Mouse (Mus musculus) midbrain, embryonic 15.5 days (tissue): ENCODE results near the gene C2. TPM values are rescaled to one million over a fixed set of nuclear protein-coding genes. Genes with fewer than 3 reads are reported as not detected.
A peak's percentile ranks its signal among the peaks of the same experiment; 100 is the strongest.

ENCODE experiments used
- ATAC-seq: fragments of 200-750 bp; cut with Nextera tagmentation; replicated peaks from 2 replicates; pipeline ENCODE4 v1.8.0; 2017; ENCODE audit warnings: moderate TSS enrichment
- H3K27ac ChIP-seq: fragments of 300-500 bp; sonication (generic); 2 replicates; pipeline ENCODE4 v1.5.1; 2015; ENCODE audit warnings: mild to moderate bottlenecking, inconsistent platforms
- H3K27me3 ChIP-seq: fragments of 300-500 bp; sonication (generic); replicated peaks from 2 replicates; pipeline ENCODE4 v1.6.1; 2015; ENCODE audit warnings: inconsistent platforms
- H3K36me3 ChIP-seq: fragments of 300-500 bp; sonication (generic); replicated peaks from 2 replicates; pipeline ENCODE4 v1.6.1; 2015; ENCODE audit warnings: inconsistent platforms
- H3K4me1 ChIP-seq: fragments of 300-500 bp; sonication (generic); 2 replicates; pipeline ENCODE4 v1.6.1; 2015; ENCODE audit warnings: inconsistent platforms
- H3K4me2 ChIP-seq: fragments of 300-500 bp; sonication (generic); 2 replicates; pipeline ENCODE4 v1.6.1; 2015; ENCODE audit warnings: inconsistent platforms, mild to moderate bottlenecking, moderate library complexity
- H3K4me3 ChIP-seq: fragments of 300-500 bp; sonication (generic); 2 replicates; pipeline ENCODE4 v1.5.1; 2015; ENCODE audit warnings: mild to moderate bottlenecking, inconsistent platforms
- H3K9ac ChIP-seq: fragments of 300-500 bp; sonication (generic); 2 replicates; pipeline ENCODE4 v1.6.1; 2015; ENCODE audit warnings: mild to moderate bottlenecking, inconsistent platforms
- H3K9me3 ChIP-seq: fragments of 300-500 bp; sonication (generic); 2 replicates; pipeline ENCODE4 v1.6.1; 2016; ENCODE audit warnings: inconsistent platforms
- WGBS: fragments of 180-500 bp; shearing (Covaris S2); methylation state at CpG from one replicate; pipeline ENCODE4 v1.1.7; 2015; ENCODE audit warnings: mixed read lengths; 5-methylcytosine and 5-hydroxymethylcytosine counted together
- polyA plus RNA-seq: library from polyadenylated mRNA; unstranded; fragments of >200 nt; fragmentation: Nextera tagmentation; extraction: Ambion mirVana; gene quantifications from 2 replicates; pipeline ENCODE4 v1.2.1, GENCODE M21; 2015

C2 gene
- polyA plus RNA-seq, 1 experiment from 2014 or later = 2.1 TPM

GRCm38 (mm10) chr17:34931061-34931734 lies 33.1 kb upstream of the C2 start, which contains the start of gene Neu1:
Gene Neu1, plus strand, starts transcription at chr17:34931253.
- peak within 1 kb of the TSS; percentile 93 for H3K4me3 ChIP-seq
- peaks cover 12% of the 10 kb centered on the region for H3K4me1 ChIP-seq
- ATAC-seq = peak; percentile 98
- peak within 1 kb of the TSS; percentile 88 for H3K9ac ChIP-seq
- H3K9me3 ChIP-seq = no peaks in the 10 kb centered on the region
- peaks cover 9% of the 10 kb centered on the region; the same call in 1 of the 2 replicates for H3K36me3 ChIP-seq
- H3K27ac ChIP-seq = peak within 1 kb of the TSS; percentile 77
- WGBS = under 1% methylated on average over 38 of the region's 38 CpGs
- peak within 1 kb of the TSS; percentile 81 for H3K4me2 ChIP-seq
- no peaks in the 10 kb centered on the region for H3K27me3 ChIP-seq

DNA sequence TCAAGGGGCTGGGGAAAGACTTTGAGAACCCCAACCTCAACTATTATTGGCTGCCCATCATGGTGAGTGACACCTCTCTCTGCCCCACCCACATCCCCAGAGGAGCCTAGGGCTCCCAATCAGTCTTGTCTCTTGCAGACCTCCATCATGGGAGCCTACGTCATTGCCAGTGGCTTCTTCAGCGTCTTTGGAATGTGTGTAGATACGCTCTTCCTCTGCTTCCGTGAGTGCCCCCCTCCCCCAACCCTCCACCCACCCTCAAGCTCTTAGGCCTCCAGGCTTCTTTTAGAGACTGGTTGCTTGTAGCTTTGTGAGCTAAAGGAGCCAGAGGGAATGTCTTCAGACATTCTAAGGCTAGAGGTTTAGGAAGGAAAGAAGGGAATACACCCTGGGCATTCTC lies 30.8 kb upstream of the C2 start:
- Histone ChIP-seq H3K9me3 (no peaks in the 10 kb centered on the region), H3K4me2 (no peak overlapping the region), H3K4me1 (peaks cover 12% of the 10 kb centered on the region), H3K4me3 (no peak overlapping the region), H3K27me3 (no peaks in the 10 kb centered on the region), H3K36me3 (0 out of 2 replicates have a peak, but pooled peaks cover 3% of the 10 kb centered on the region), H3K9ac (no peak overlapping the region), H3K27ac (no peak overlapping the region)
- ATAC-seq = no peak
- 78% methylated on average over 4 of the region's 4 CpGs for WGBS

GRCm38 (mm10) chr17:34927306-34928019 lies 29.4 kb upstream of the C2 start:
- ATAC-seq = no peak
- no peak overlapping the region for H3K9ac ChIP-seq
- no peak overlapping the region for H3K4me3 ChIP-seq
- no peaks in the 10 kb centered on the region for H3K9me3 ChIP-seq
- no peaks in the 10 kb centered on the region for H3K27me3 ChIP-seq
- H3K27ac ChIP-seq = no peak overlapping the region
- peaks cover 9% of the 10 kb centered on the region for H3K4me1 ChIP-seq
- WGBS = 90% methylated on average over 18 of the region's 18 CpGs
- no peaks in the 10 kb centered on the region for H3K36me3 ChIP-seq
- no peak overlapping the region for H3K4me2 ChIP-seq

- Histone ChIP-seq H3K4me3 (no peak overlapping the region), H3K36me3 (no peaks in the 10 kb centered on the region), H3K27me3 (no peaks in the 10 kb centered on the region), H3K4me2 (no peak overlapping the region), H3K27ac (no peak overlapping the region), H3K9me3 (no peaks in the 10 kb centered on the region), H3K9ac (no peak overlapping the region), H3K4me1 (no peaks in the 10 kb centered on the region)
- 62% methylated on average over 5 of the region's 5 CpGs for WGBS
- no peak for ATAC-seq
Measured at GRCm38 (mm10) chr17:34924258-34924657, 26.2 kb upstream of the C2 start.

DNA sequence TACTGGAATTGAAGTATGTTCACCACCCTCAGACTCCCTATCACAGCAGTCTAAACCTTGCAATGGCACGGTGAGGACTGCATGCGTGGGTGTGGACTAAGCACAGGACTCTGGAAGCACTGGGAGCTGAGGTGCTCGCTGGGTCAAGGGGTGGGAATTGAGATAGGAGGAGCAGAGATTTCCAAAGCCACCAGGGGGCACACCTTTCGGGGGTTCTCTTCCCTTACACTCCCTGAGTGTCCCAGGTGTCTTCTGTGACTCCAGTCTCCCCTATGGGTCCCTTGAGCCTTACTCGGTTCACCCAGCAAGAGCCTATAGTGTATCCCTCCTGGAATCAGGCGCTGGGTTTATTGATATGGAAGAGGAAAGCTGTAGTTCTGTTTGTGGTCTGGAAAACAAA lies 24.9 kb upstream of the C2 start:
- H3K27me3 ChIP-seq = no peaks in the 10 kb centered on the region

GRCm38 (mm10) chr17:34917188-34917587 lies 19.1 kb upstream of the C2 start:
- H3K27me3 ChIP-seq = no peaks in the 10 kb centered on the region
- peaks cover 17% of the 10 kb centered on the region for H3K36me3 ChIP-seq
- no peak overlapping the region for H3K9ac ChIP-seq
- H3K27ac ChIP-seq = no peak overlapping the region
- H3K4me3 ChIP-seq = no peak overlapping the region
- H3K4me2 ChIP-seq = no peak overlapping the region
- H3K9me3 ChIP-seq = no peaks in the 10 kb centered on the region
- 79% methylated on average over 9 of the region's 9 CpGs for WGBS
- ATAC-seq = no peak
- H3K4me1 ChIP-seq = no peaks in the 10 kb centered on the region

More for the DNA sequence above, 24.9 kb upstream of the C2 start:
- 51% methylated on average over 6 of the region's 6 CpGs for WGBS
- Histone ChIP-seq H3K4me2 (no peak overlapping the region), H3K4me1 (no peaks in the 10 kb centered on the region), H3K36me3 (no peaks in the 10 kb centered on the region), H3K27ac (no peak overlapping the region), H3K4me3 (no peak overlapping the region), H3K9me3 (no peaks in the 10 kb centered on the region), H3K9ac (no peak overlapping the region)
- ATAC-seq = no peak

DNA sequence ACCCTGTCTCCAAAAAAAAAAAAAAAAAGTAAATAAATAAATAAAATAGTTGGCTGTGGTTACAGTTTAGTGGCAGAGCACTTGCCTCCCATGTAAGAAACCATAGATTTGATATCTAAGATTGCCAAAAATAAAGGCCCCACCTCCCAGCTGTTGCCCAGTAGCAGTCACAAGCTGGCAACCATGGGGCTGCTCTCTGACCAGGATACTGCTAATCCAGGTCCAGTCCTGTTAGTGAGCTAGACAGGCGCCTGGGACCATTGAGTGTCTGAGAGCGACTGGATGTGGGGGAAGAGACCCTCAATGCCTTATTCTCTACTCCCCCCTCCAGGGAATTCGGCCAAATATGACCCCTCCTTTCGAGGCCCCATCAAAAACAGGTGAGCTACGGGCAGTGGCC lies 18.3 kb upstream of the C2 start:
- Histone ChIP-seq H3K9me3 (no peaks in the 10 kb centered on the region), H3K4me3 (no peak overlapping the region), H3K27me3 (no peaks in the 10 kb centered on the region), H3K4me1 (no peaks in the 10 kb centered on the region), H3K36me3 (peaks cover 26% of the 10 kb centered on the region), H3K4me2 (no peak overlapping the region), H3K9ac (no peak overlapping the region), H3K27ac (no peak overlapping the region)
- 83% methylated on average over 5 of the region's 5 CpGs for WGBS
- ATAC-seq = no peak

DNA sequence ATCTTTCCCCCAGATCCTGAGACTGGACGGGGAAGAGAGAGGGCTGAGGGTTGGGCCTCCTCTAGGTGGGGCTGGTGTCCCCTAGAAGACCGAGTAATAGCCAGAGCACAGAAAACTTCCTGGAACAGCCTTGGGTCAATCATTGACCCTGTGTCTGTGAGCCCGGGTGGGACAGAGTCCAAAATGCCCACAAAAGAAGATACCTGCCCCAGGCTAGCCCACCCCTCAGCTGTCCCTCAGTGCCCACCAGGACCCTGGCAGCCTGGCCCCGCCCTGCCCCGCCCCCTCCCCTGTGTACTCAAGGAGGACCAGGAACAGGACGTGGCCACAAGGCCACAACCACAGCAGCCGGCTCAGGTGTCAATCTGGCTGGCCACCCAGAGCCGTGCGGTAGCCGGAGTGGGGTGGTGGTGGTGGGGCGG lies 17.4 kb upstream of the C2 start:
- Histone ChIP-seq H3K36me3 (peaks cover 34% of the 10 kb centered on the region), H3K4me1 (no peaks in the 10 kb centered on the region), H3K9ac (no peak overlapping the region), H3K27me3 (no peaks in the 10 kb centered on the region), H3K4me2 (no peak overlapping the region), H3K9me3 (no peaks in the 10 kb centered on the region), H3K4me3 (no peak overlapping the region), H3K27ac (no peak overlapping the region)
- WGBS = 22% methylated on average over 11 of the region's 11 CpGs
- ATAC-seq = no peak

- 39% methylated on average over 18 of the region's 18 CpGs for WGBS
- Histone ChIP-seq H3K9ac (no peak within 1 kb of the TSS), H3K4me2 (no peak within 1 kb of the TSS), H3K4me3 (no peak within 1 kb of the TSS), H3K9me3 (no peaks in the 10 kb centered on the region), H3K27me3 (no peaks in the 10 kb centered on the region), H3K36me3 (peaks cover 48% of the 10 kb centered on the region), H3K27ac (no peak within 1 kb of the TSS), H3K4me1 (no peaks in the 10 kb centered on the region)
- ATAC-seq = no peak
Measured at GRCm38 (mm10) chr17:34913930-34914665, 16.0 kb upstream of the C2 start, which contains the start of gene Slc44a4. Gene Slc44a4, plus strand, starts transcription at chr17:34914466.

GRCm38 (mm10) chr17:34911945-34912351 lies 13.9 kb upstream of the C2 start:
- no peak overlapping the region for H3K27ac ChIP-seq
- 41% methylated on average over 5 of the region's 5 CpGs for WGBS

DNA sequence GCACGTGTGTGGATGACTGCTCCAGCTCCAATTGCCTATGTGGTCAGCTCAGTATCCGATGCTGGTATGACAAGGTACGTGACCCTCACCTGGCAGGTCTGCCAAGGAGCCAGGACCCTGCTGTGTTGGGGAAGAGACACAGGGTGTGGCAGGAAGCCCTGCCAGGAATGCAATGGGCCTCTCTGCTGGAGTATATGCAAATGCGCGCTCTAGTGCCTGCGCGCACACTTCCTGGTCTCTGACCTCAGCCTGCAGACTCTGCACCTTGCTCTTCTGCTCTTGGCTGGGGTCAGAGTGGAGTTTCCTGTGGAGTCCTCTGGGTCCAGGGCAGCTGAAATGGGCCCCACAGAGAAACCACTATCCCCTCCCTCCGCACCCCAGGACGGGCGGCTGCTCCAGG lies 12.9 kb upstream of the C2 start:
- no peaks in the 10 kb centered on the region for H3K9me3 ChIP-seq
- no peaks in the 10 kb centered on the region for H3K27me3 ChIP-seq
- H3K4me1 ChIP-seq = no peaks in the 10 kb centered on the region
- H3K9ac ChIP-seq = no peak overlapping the region
- no peak overlapping the region for H3K27ac ChIP-seq
- no peak overlapping the region for H3K4me3 ChIP-seq
- WGBS = 92% methylated on average over 10 of the region's 10 CpGs
- peaks cover 79% of the 10 kb centered on the region for H3K36me3 ChIP-seq
- H3K4me2 ChIP-seq = no peak overlapping the region
- no peak for ATAC-seq

More at GRCm38 (mm10) chr17:34911945-34912351, 13.9 kb upstream of the C2 start:
- H3K4me3 ChIP-seq = no peak overlapping the region
- H3K4me1 ChIP-seq = no peaks in the 10 kb centered on the region
- peaks cover 69% of the 10 kb centered on the region for H3K36me3 ChIP-seq
- H3K9me3 ChIP-seq = no peaks in the 10 kb centered on the region
- peak; percentile 64 for ATAC-seq
- H3K4me2 ChIP-seq = no peak overlapping the region
- H3K27me3 ChIP-seq = no peaks in the 10 kb centered on the region
- H3K9ac ChIP-seq = no peak overlapping the region

- H3K9me3 ChIP-seq = no peaks in the 10 kb centered on the region
- no peak overlapping the region for H3K4me3 ChIP-seq
- WGBS = 91% methylated on average over 9 of the region's 9 CpGs
- no peak overlapping the region for H3K4me2 ChIP-seq
- H3K27me3 ChIP-seq = no peaks in the 10 kb centered on the region
- no peak overlapping the region for H3K9ac ChIP-seq
- H3K27ac ChIP-seq = no peak overlapping the region
- peaks cover 35% of the 10 kb centered on the region for H3K36me3 ChIP-seq
- ATAC-seq = no peak
- peaks cover 21% of the 10 kb centered on the region for H3K4me1 ChIP-seq
Measured at GRCm38 (mm10) chr17:34902895-34903294, 4.8 kb upstream of the C2 start.
